ENCODE assay signal across 22 mouse cellular contexts in genomic region chr1:28340054-28340453, GRCm38 (mm10).
A peak's percentile ranks its signal among the peaks of the same experiment; 100 is the strongest.
DNase-seq lines count a peak whose midpoint lies in the region; TF ChIP-seq lines count a peak whose summit lies in the region.
"Had no signal": no experiment of that assay in that cellular context is flagged by ENCODE, and none has a peak within 500 bp of the region (broad histone marks: within the 10 kb centered on the region; RNA-seq: fewer than 3 reads in every experiment).

No protein-coding gene starts in this region.

- DNase-seq in layer of hippocampus, adult 2 months (ENCODE audit: low spot score in 2 of 2) = peak; percentile 9 to 15
- no peak for DNase-seq in layer of hippocampus, adult 9-10 months (ENCODE audit: low spot score)
- DNase-seq in brain, embryonic 14.5 days (ENCODE audit: low read depth) = peak; percentile 20
- peak; percentile 37 for DNase-seq in cerebellum, adult 11-12 months
- peak; percentile 87 to 92 for DNase-seq in cerebellum, postnatal 10 days
- no peak for DNase-seq in embryo, embryonic 9.5 days (ENCODE audit: extremely low spot score)
- DNase-seq in adrenal gland, postnatal 10 days = no peak
- no peak for DNase-seq in urinary bladder, adult 2 months (ENCODE audit: low spot score)
- DNase-seq: adrenal gland, adult 2 months; B cell, adult 2 months; embryo, embryonic 11 days; gastrocnemius, postnatal 10 days; heart, postnatal 14 days; kidney, adult 18-20 months; kidney, postnatal 10 days had no signal

- no peak for TF ChIP-seq POLR2A in brain, embryonic 14.5 days (IDR thresholded peaks at IDR 0.05; ENCODE audit: borderline replicate concordance, extremely low read depth, insufficient read depth, insufficient read length, poor library complexity, severe bottlenecking)

- TF ChIP-seq CTCF in layer of hippocampus, adult 2 months (conservative IDR thresholded peaks at IDR 0.05) = no peak
- TF ChIP-seq CTCF in brain, embryonic 14.5 days (IDR thresholded peaks at IDR 0.05; ENCODE audit: borderline replicate concordance, extremely low read depth, insufficient read depth, insufficient read length) = no peak

- no peak overlapping the region for H3K27ac ChIP-seq in layer of hippocampus, adult 2 months
- H3K27ac ChIP-seq: forebrain, embryonic 15.5 days; hindbrain, embryonic 13.5 days; liver, embryonic 15.5 days; macrophage; neural tube, embryonic 15.5 days; stomach, postnatal 0 days had no signal

- no peak overlapping the region for H3K4me3 ChIP-seq in layer of hippocampus, adult 2 months
- H3K4me3 ChIP-seq: forebrain, embryonic 15.5 days; heart, embryonic 12.5 days; hindbrain, embryonic 13.5 days; liver, embryonic 15.5 days; neural tube, embryonic 15.5 days had no signal

Comparison
In these comparisons a context has a peak if more than half of its experiments do, and no peak if none do; other contexts are left out.
1. DNase-seq: peak in layer of hippocampus, adult 2 months (2 of 2), brain, embryonic 14.5 days (single experiment), cerebellum, adult 11-12 months (single experiment) and cerebellum, postnatal 10 days (2 of 2); none in layer of hippocampus, adult 9-10 months (single experiment), embryo, embryonic 9.5 days (single experiment), adrenal gland, postnatal 10 days (single experiment) and urinary bladder, adult 2 months (single experiment).